Mouse (Mus musculus) cerebellum, adult 9-10 months (tissue): ENCODE results near the gene Tead2.
"Not testable (repeated sequence)": the region's sequence is repeated elsewhere in the genome, so short reads cannot be mapped to it uniquely, and the experiment has no call there.

Source experiments
- DNase-seq: peaks from one replicate; pipeline ENCODE4 v3.0.0; 2022

Gene Tead2

GRCm38 (mm10) chr7:45215673-45216441 is at the start of gene Tead2:
Gene Tead2, plus strand, starts transcription at chr7:45215753.
- DNase-seq, result no peak

GRCm38 (mm10) chr7:45166950-45167401 is 48.6 kb upstream of the Tead2 start:
- peak; percentile 77 for DNase-seq

- DNase-seq, result peak; percentile 91
These were observed 47.6 kb upstream of the Tead2 start for GRCm38 (mm10) chr7:45167761-45168445.

GRCm38 (mm10) chr7:45168656-45169055 is 46.9 kb upstream of the Tead2 start:
- peak; percentile 81 for DNase-seq

- DNase-seq, result peak; percentile 83
These were observed 46.1 kb upstream of the Tead2 start for GRCm38 (mm10) chr7:45169495-45169894.

GRCm38 (mm10) chr7:45172974-45173373 is 42.6 kb upstream of the Tead2 start:
- no peak for DNase-seq

- DNase-seq, result not testable (repeated sequence)
These were observed 41.8 kb upstream of the Tead2 start for GRCm38 (mm10) chr7:45173772-45174171.

- DNase-seq, result no peak
These were observed 40.8 kb upstream of the Tead2 start for GRCm38 (mm10) chr7:45174567-45175280.

- DNase-seq, result no peak
These were observed 40.2 kb upstream of the Tead2 start for GRCm38 (mm10) chr7:45175398-45175797.

GRCm38 (mm10) chr7:45175929-45176328 is 39.6 kb upstream of the Tead2 start:
- DNase-seq, result no peak

- no peak for DNase-seq
These were observed 39.2 kb upstream of the Tead2 start for GRCm38 (mm10) chr7:45176356-45176755.

GRCm38 (mm10) chr7:45178550-45178949 is 37.0 kb upstream of the Tead2 start:
- no peak for DNase-seq

- DNase-seq, result no peak
These were observed 36.1 kb upstream of the Tead2 start, which contains the start of gene Gfy for GRCm38 (mm10) chr7:45179469-45179868. Gene Gfy, minus strand, starts transcription at chr7:45179569.

- peak; percentile 63 for DNase-seq
These were observed 34.6 kb upstream of the Tead2 start, which contains the start of gene Pth2 for GRCm38 (mm10) chr7:45180896-45181477. Gene Pth2, plus strand, starts transcription at chr7:45180995.

- DNase-seq, result no peak
These were observed 34.0 kb upstream of the Tead2 start for GRCm38 (mm10) chr7:45181540-45181939.

- peak; percentile 89 for DNase-seq
These were observed 33.4 kb upstream of the Tead2 start for GRCm38 (mm10) chr7:45182199-45182601.

- peak; percentile 51 for DNase-seq
These were observed 32.9 kb upstream of the Tead2 start for GRCm38 (mm10) chr7:45182606-45183005.

GRCm38 (mm10) chr7:45183672-45184071 is 31.9 kb upstream of the Tead2 start:
- DNase-seq, result no peak

GRCm38 (mm10) chr7:45185921-45186320 is 29.6 kb upstream of the Tead2 start:
- DNase-seq, result no peak

- no peak for DNase-seq
These were observed 26.0 kb upstream of the Tead2 start for GRCm38 (mm10) chr7:45189600-45189999.

- DNase-seq, result no peak
These were observed 25.4 kb upstream of the Tead2 start for GRCm38 (mm10) chr7:45190186-45190585.

GRCm38 (mm10) chr7:45191161-45191560 is 24.4 kb upstream of the Tead2 start:
- DNase-seq, result no peak

GRCm38 (mm10) chr7:45191803-45192363 is 23.7 kb upstream of the Tead2 start:
- peak; percentile 90 for DNase-seq
